Mouse (Mus musculus) intestine, embryonic 16.5 days (tissue): ENCODE measurements around the gene Tectb. TPM values are rescaled to one million over a fixed set of nuclear protein-coding genes. Genes with fewer than 3 reads are reported as not detected.

Experiments used
- ATAC-seq: fragments of 200-750 bp; cut with Nextera tagmentation; 2 replicates; pipeline ENCODE4 v1.8.0; 2017; ENCODE audit warnings: moderate TSS enrichment, moderate library complexity
- H3K27ac ChIP-seq: fragments of 300-500 bp; sonication (generic); 2 replicates; pipeline ENCODE4 v1.5.1; 2014; ENCODE audit warnings: mild to moderate bottlenecking, low read length
- H3K27me3 ChIP-seq: fragments of 300-500 bp; sonication (generic); replicated peaks from 2 replicates; pipeline ENCODE4 v1.6.1; 2014; ENCODE audit warnings: low read length, control low read depth, mixed read lengths; ENCODE audit not compliant: control insufficient read depth, insufficient read depth
- H3K36me3 ChIP-seq: fragments of 300-500 bp; sonication (generic); 2 replicates; pipeline ENCODE4 v1.6.1; 2014; ENCODE audit warnings: low read length, control low read depth; ENCODE audit not compliant: control insufficient read depth, insufficient read depth
- H3K4me1 ChIP-seq: fragments of 300-500 bp; sonication (generic); 2 replicates; pipeline ENCODE4 v1.6.1; 2014; ENCODE audit warnings: low read length, control low read depth, mixed read lengths; ENCODE audit not compliant: control insufficient read depth, insufficient read depth
- H3K4me2 ChIP-seq: fragments of 300-500 bp; sonication (generic); 2 replicates; pipeline ENCODE4 v1.6.1; 2014; ENCODE audit warnings: low read depth, low read length, control low read depth
- H3K4me3 ChIP-seq: fragments of 300-500 bp; sonication (generic); 2 replicates; pipeline ENCODE4 v1.5.1; 2014; ENCODE audit warnings: mild to moderate bottlenecking, low read length
- H3K9ac ChIP-seq: fragments of 300-500 bp; sonication (generic); 2 replicates; pipeline ENCODE4 v1.6.1; 2014; ENCODE audit warnings: low read depth, low read length
- H3K9me3 ChIP-seq: fragments of 300-500 bp; sonication (generic); 2 replicates; pipeline ENCODE4 v1.6.1; 2016; ENCODE audit warnings: low read length, control low read depth; ENCODE audit not compliant: control insufficient read depth
- WGBS: fragments of 180-500 bp; shearing (Covaris S2); extraction: QIAGEN DNeasy Blood & Tissue Kit; methylation state at CpG from one replicate; pipeline ENCODE4 v1.1.7; 2014; 5-methylcytosine and 5-hydroxymethylcytosine counted together
- polyA plus RNA-seq: library from polyadenylated mRNA; unstranded; fragments of >200 nt; fragmentation: Nextera tagmentation; extraction: Ambion mirVana; gene quantifications from 2 replicates; pipeline ENCODE4 v1.2.1, GENCODE M21; 2015

Tectb gene
- polyA plus RNA-seq, 1 experiment from 2014 or later, result 0.18 TPM

DNA sequence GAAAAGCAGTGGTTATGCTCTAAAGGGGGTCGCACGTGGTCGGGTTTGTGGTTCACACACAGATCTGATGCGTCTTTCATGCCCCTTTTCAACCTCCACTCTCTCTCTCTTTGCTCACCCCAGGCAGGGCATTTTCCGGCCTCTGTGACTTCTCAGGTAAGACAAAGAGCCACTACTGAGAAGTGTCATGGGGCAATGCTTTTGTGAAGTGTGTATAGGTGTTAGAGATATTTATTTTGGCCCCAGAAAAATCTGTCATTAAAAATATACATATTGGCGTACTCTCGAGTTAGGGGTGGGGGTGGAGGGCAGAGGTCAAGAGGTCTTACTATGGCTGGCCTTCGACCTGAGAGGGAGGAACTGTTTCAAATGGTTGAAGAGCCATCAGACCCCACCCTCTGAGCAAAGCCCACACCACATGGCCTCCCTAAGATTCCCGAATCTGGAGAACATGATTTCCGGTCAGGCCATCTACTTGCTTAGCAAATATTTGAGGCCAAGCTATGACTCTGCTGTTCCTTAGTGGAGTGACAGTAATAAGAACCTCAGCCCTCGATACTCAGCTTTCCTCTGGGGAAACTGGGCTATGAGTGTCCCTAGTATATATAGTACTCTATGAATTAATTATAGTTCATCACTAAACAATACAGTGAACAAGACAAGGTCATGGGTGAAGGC, 13.3 kb downstream of the Tectb start:
- no peaks in the 10 kb centered on the region for H3K27me3 ChIP-seq
- H3K4me1 ChIP-seq, result peaks cover 13% of the 10 kb centered on the region; the same call in 1 of the 2 replicates
- peak overlapping the region; percentile 38; the same call in 1 of the 2 replicates for H3K27ac ChIP-seq
- H3K36me3 ChIP-seq, result no peaks in the 10 kb centered on the region
- H3K9ac ChIP-seq, result no peak overlapping the region
- no peaks in the 10 kb centered on the region for H3K9me3 ChIP-seq
- H3K4me3 ChIP-seq, result no peak overlapping the region
- peak; percentile 14 for ATAC-seq
- 64% methylated on average over 11 of the region's 11 CpGs for WGBS
- no peak overlapping the region for H3K4me2 ChIP-seq

DNA sequence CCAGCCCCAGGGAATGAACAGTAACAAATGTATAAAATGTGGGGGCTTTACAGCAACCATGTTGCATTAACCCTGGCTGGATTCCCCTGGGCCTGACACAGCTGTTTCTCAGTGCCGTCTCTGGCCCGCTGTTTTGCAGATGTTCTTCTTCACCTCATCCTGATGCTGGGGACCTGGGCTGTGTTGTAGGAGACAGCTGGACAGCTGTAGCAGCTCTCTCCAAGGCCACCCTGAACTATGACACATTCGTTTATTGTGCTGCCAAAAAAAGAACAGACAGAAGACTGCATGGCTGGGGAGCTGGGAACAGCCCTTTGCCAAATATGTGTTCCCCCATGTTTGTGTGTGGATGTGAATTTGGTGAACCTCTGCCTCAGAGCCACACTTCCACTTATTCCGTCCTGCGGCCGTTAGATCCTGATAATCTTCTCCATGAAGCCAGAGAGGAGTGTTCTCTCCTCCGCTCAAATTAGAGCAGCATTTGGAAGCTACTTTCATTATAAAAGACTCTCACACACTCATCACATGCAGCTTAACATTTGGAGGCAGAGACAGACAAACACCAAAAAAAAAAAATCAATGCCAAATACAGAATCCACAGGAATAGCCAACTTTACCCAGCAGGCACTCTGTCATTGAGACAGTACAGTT, 14.1 kb downstream of the Tectb start:
- Histone ChIP-seq H3K4me3 (no peak overlapping the region), H3K9ac (no peak overlapping the region), H3K27ac (peak overlapping the region; percentile 47), H3K4me2 (no peak overlapping the region), H3K27me3 (no peaks in the 10 kb centered on the region), H3K9me3 (no peaks in the 10 kb centered on the region), H3K36me3 (no peaks in the 10 kb centered on the region), H3K4me1 (peaks cover 13% of the 10 kb centered on the region; the same call in 1 of the 2 replicates)
- WGBS, result 49% methylated on average over 7 of the region's 7 CpGs
- ATAC-seq, result peak; percentile 77

- Histone ChIP-seq H3K4me3 (no peak overlapping the region), H3K9ac (no peak overlapping the region), H3K4me2 (no peak overlapping the region), H3K9me3 (no peaks in the 10 kb centered on the region), H3K4me1 (peaks cover 13% of the 10 kb centered on the region; the same call in 1 of the 2 replicates), H3K27ac (no peak overlapping the region), H3K36me3 (no peaks in the 10 kb centered on the region), H3K27me3 (no peaks in the 10 kb centered on the region)
- 90% methylated on average over 3 of the region's 3 CpGs for WGBS
- ATAC-seq, result no peak
Observed at GRCm38 (mm10) chr19:55195574-55195973, 15.0 kb downstream of the Tectb start.

DNA sequence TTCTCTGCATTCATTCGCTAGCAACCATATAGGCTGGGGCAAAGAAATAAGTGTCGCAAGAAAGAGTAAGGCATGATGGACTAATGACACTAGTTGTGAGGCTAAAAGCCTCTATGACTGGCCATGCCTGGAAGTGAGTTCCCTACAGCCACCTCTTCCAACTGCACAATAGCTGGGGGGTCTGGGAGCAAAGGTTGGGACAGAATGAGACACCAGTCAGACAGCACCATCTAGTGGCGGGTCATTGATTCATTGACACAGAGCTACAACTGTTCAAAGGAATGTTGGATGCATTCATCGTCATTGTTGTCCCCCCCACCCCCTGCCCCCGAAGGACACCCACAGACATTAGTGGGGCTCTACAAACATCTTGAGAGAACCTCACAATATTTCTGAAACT, 17.8 kb downstream of the Tectb start:
- H3K4me1 ChIP-seq, result peaks cover 9% of the 10 kb centered on the region; the same call in 1 of the 2 replicates
- 0 out of 2 replicates have a peak overlapping the region, but pooled peaks have one; percentile 26 for H3K4me2 ChIP-seq
- H3K4me3 ChIP-seq, result no peak overlapping the region
- no peak for ATAC-seq
- no peak overlapping the region for H3K9ac ChIP-seq
- H3K27ac ChIP-seq, result no peak overlapping the region
- no peaks in the 10 kb centered on the region for H3K27me3 ChIP-seq
- no peaks in the 10 kb centered on the region for H3K9me3 ChIP-seq
- WGBS, result 34% methylated on average over 5 of the region's 5 CpGs
- H3K36me3 ChIP-seq, result no peaks in the 10 kb centered on the region

DNA sequence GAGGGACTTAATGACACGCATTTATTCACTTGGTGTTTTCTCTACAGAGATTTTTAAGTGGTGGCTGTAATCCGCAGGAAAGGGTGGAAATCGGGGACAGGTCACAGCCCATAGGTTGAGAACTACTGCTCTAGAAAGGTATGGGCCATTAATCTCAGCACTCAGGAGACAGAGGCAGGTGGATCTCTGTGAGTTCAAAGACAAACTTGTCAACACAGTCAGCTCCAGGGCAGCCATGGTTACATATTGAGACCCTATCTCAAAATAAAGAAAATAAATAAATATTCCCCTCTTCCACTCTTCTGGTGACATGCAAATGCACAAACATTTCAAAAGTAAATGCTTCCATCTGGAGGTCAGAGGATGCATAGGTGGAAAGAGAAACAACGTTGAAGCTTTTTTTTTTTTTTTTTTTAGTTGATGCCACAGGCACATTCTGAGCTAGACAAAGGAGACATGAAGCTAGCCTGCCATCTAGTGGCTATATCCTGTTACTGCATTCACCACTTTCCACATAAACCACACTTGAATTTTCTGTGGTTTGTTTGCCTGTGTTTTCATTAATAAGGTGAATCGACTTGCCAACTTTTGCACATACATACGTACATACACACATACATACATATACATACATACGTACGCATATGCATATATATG, 26.1 kb downstream of the Tectb start:
- Histone ChIP-seq H3K9ac (no peak overlapping the region), H3K27me3 (no peaks in the 10 kb centered on the region), H3K9me3 (no peaks in the 10 kb centered on the region), H3K4me1 (no peaks in the 10 kb centered on the region), H3K27ac (no peak overlapping the region), H3K36me3 (no peaks in the 10 kb centered on the region), H3K4me2 (no peak overlapping the region), H3K4me3 (no peak overlapping the region)
- WGBS, result 37% methylated on average over 8 of the region's 8 CpGs
- ATAC-seq, result no peak

GRCm38 (mm10) chr19:55207205-55207604, 26.7 kb downstream of the Tectb start:
- H3K36me3 ChIP-seq, result no peaks in the 10 kb centered on the region
- no peaks in the 10 kb centered on the region for H3K4me1 ChIP-seq
- H3K9me3 ChIP-seq, result no peaks in the 10 kb centered on the region
- 53% methylated on average over 6 of the region's 6 CpGs for WGBS
- no peak overlapping the region for H3K4me2 ChIP-seq
- H3K27me3 ChIP-seq, result no peaks in the 10 kb centered on the region
- H3K9ac ChIP-seq, result no peak overlapping the region
- no peak for ATAC-seq
- H3K27ac ChIP-seq, result no peak overlapping the region
- H3K4me3 ChIP-seq, result no peak overlapping the region

GRCm38 (mm10) chr19:55207746-55208538, 27.4 kb downstream of the Tectb start:
- Histone ChIP-seq H3K9ac (no peak overlapping the region), H3K4me2 (no peak overlapping the region), H3K9me3 (no peaks in the 10 kb centered on the region), H3K4me1 (no peaks in the 10 kb centered on the region), H3K27me3 (no peaks in the 10 kb centered on the region), H3K27ac (no peak overlapping the region), H3K4me3 (no peak overlapping the region), H3K36me3 (no peaks in the 10 kb centered on the region)
- 61% methylated on average over 25 of the region's 25 CpGs for WGBS
- no peak for ATAC-seq

- no peaks in the 10 kb centered on the region for H3K27me3 ChIP-seq
- 73% methylated on average over 4 of the region's 4 CpGs for WGBS
- ATAC-seq, result no peak
Observed at GRCm38 (mm10) chr19:55208654-55209053, 28.1 kb downstream of the Tectb start.

GRCm38 (mm10) chr19:55209084-55209483, 28.6 kb downstream of the Tectb start:
- Histone ChIP-seq H3K4me1 (no peaks in the 10 kb centered on the region), H3K27me3 (no peaks in the 10 kb centered on the region), H3K36me3 (no peaks in the 10 kb centered on the region), H3K4me2 (no peak overlapping the region), H3K4me3 (no peak overlapping the region), H3K9me3 (no peaks in the 10 kb centered on the region), H3K9ac (no peak overlapping the region), H3K27ac (no peak overlapping the region)
- 91% methylated on average over 3 of the region's 3 CpGs for WGBS
- ATAC-seq, result no peak

More at GRCm38 (mm10) chr19:55208654-55209053, 28.1 kb downstream of the Tectb start:
- no peaks in the 10 kb centered on the region for H3K9me3 ChIP-seq
- H3K9ac ChIP-seq, result no peak overlapping the region
- H3K4me3 ChIP-seq, result no peak overlapping the region
- H3K36me3 ChIP-seq, result no peaks in the 10 kb centered on the region
- no peaks in the 10 kb centered on the region for H3K4me1 ChIP-seq
- H3K27ac ChIP-seq, result no peak overlapping the region
- H3K4me2 ChIP-seq, result no peak overlapping the region
